Mouse (Mus musculus) G1E (cell line): Measurements from ENCODE around the gene Mob2.

Experiments used
- CTCF ChIP-seq: IDR thresholded peaks from 2 replicates; pipeline ENCODE4 v1.5.1; 2012; ENCODE audit warnings: low read depth, low read length, inconsistent platforms, mixed read lengths
- GATA1 ChIP-seq: IDR thresholded peaks from 2 replicates; pipeline ENCODE4 v1.6.1; 2012; ENCODE audit warnings: borderline replicate concordance, low read length, inconsistent platforms, mixed read lengths
- GATA2 ChIP-seq: IDR thresholded peaks from 2 replicates; pipeline ENCODE4 v1.6.1; 2012; ENCODE audit warnings: low read depth, low read length, inconsistent platforms, borderline replicate concordance
- POLR2AphosphoS5 ChIP-seq: IDR thresholded peaks from 2 replicates; pipeline ENCODE4 v1.6.1; 2012; ENCODE audit warnings: low read depth, low read length, inconsistent platforms; ENCODE audit not compliant: insufficient replicate concordance
- TAL1 ChIP-seq: conservative IDR thresholded peaks from 2 replicates; pipeline ENCODE4 v1.6.1; 2012; ENCODE audit warnings: low read depth, low read length, inconsistent platforms, mixed read lengths

- TF ChIP-seq GATA1 (no peak), CTCF (no peak), GATA2 (no peak), POLR2AphosphoS5 (no peak), TAL1 (no peak)
These were observed 1.8 kb downstream of the Mob2 start for GRCm38 (mm10) chr7:142059024-142059423.
